Mouse (Mus musculus): Measurements from ENCODE around the gene Slc16a9.
"Not testable (repeated sequence)": the region's sequence is repeated elsewhere in the genome, so short reads cannot be mapped to it uniquely, and the experiment has no call there.

Gene Slc16a9

DNA sequence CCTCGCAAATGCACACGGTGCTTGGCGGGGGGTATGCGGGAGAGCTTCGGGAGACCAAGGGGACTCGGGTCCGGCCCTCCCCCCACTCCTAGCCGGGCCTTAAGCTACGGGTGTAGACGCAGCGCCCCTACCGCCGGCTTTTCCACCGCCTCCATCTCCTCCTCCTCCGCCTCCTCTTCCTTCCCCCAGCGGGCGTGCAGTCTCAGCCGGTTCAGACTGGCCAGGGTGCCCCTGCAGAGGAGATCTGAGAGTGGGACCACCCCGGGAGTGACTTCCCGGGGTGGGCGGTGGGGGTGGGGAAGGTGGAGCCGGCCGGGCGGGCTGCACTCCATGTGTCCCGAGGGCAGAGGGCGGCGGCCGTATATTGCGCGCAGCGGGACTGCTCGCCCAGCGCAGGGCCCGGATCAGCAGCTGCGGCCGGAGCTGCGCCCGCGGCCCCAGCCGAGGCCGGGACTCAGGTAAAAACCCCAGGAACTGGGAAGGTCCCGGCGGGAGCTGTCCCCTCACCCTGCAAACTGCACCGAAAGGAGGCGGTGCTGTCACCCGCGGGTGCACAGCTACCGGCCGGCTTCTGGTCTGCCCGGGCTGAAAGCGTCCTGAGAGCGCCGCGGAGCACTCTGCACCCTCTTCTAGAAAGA is at the start of gene Slc16a9:
Slc16a9 (plus strand) TSS at position 180 of the 638 bp plus-strand sequence.
- DNase-seq (ENCODE audit: low spot score in 2 of 2), result no peak

DNA sequence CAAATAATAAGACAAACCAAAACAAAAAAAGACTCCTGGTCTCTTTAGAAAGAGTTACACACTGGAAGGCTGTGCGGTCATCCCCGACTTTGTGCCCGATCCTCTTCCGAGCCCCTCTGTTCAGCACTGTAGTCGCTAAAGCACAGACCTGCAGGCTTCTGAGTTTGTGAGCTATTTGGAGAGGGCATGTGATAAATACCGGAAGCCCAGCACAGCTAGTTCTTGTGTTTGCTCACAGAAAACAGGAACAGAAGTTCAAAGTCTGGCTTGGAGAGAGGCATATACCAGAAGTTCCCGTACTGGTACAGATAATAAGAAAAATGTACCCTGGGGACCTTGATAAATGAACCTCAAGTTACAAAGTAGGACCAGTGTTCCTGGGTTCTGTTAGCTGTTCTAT is 49.6 kb upstream of the Slc16a9 start:
- peak in 1 of 2 experiments; percentile 16 for DNase-seq (ENCODE audit: low spot score in 2 of 2)

DNA sequence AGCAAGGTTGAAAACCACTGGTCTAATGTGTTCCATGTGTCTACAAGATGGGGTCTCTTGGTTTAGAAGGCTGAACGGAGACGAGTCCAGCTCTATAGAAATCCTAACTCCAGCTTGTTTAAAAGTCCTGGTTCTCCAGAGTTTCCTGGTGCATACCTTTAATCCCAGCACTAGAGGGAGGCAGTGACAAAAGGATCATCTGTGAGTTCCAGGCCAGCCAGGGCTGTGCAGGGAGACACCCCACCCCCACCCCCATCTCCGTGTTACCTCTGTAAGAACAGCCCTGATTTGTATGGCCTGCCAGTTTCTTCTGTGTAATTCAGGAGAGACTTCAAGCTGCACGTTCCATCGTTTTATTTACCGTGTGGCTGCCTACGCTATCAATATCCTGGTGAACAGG is 49.1 kb upstream of the Slc16a9 start:
- DNase-seq (ENCODE audit: low spot score in 2 of 2), result no peak

DNA sequence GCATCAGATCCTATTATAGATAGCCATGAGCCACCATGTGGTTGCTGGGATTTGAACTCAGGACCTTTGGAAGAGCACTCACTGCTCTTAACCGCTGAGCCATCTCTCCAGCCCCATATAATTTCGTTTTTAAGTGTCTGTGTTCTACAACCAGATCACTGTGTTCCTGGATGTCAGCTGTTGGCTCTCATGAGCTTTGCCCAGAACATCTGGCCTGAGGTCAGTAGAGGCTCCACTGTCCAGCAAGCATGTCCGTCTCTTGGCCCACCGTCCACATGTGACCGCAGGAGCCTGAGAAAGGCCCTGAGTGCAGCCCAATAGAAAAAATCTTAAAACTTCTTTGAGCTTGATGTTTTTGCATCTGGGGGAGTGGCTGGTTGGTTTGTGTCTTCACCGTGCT is 48.2 kb upstream of the Slc16a9 start:
- DNase-seq (ENCODE audit: low spot score in 2 of 2), result no peak

DNA sequence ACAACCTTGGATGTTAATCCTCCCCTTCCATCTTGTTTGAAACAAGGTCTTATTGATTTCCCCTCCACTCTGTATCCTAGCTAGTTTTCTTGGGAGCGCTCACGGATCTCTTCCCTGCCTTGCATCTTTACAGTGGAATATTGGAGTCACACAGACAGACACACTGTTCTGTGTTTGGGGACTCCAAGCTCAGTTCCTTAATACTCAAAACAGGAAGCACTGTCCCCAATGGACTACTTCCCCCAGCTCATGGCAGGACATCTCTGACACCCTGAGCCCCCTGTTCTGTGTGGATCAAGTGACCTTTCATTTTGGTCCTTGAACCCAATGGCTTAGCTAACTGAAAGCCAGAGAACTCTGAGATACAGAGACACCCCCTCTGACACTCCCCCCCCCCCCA is 47.3 kb upstream of the Slc16a9 start:
- DNase-seq (ENCODE audit: low spot score in 2 of 2), result no peak

DNA sequence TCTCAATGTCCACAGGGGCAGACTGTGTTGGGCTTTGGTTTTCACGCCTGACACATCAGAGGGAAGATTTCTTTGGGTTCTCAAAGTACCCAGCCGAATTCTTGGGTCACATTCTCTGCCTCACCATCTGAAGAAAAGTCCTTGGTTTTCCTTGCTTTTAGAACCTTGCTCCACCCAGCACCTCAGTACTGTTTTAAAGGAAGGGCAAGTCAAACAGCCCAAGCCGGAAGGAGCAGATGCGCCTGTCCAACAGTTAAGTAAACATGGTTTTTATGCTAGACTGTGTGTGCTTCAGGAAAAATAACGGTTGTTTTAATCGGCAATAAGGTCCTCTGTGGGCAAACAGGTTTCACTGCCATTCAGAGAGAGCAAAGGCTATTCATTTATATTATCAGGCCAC is 46.9 kb upstream of the Slc16a9 start:
- no peak for DNase-seq (ENCODE audit: low spot score in 2 of 2)

DNA sequence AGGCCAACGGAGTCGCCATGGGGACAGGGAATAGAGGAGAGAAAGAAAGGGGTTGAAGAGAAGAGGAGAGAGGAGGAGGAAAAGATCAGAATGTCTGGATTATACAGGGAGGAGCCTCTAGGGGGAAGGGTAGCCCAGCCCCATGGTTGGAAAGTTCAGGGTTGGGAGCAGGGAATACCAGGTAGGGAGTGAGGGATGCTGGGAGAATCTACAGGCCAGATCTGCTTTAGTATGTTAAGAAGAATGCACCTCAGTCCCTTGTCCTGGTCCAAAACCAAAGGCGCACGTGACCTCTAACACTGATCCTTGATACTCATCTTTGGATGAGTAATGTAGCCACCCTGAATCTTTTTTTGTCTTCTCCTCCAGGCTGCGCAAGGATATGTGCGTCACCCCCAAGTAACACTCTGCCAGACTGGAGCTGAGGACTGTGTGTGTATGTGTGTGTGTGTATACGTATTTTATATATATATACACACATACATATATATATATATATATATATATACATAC is 45.9 kb upstream of the Slc16a9 start:
- DNase-seq (ENCODE audit: low spot score in 2 of 2), result no peak

DNA sequence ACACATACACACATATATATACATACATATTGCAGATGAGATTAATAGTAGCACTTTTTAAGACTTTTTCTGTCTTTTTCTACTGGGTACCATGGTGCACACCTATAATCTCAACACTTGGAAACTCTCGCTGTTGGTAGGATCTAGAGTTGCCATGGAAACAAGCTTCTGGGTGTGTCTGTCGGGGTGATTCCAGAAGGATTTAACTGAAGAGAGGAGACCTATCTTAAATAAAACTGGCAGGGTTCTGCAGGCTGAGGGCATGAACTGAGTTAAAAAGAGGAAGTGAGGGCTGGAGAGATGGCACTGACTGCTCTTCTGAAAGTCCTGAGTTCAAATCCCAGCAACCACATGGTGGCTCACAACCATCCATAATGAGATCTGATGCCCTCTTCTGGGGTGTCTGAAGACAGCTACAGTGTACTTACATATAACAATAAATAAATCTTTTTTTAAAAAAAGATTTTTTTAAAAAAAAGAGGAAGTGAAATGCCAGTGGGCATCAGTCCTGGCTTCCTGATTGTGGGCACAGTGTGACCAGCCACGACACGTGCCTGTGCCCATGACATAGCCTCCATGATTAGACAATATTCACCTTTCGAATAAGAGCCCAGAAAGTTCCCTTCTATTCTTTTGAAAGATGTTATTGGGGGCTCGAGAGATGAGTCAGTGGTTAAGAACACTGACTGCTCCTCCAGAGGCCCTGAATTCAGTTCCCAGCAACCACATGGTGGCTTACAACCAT is 45.3 kb upstream of the Slc16a9 start:
- peak in 1 of 2 experiments; percentile 33 for DNase-seq (ENCODE audit: low spot score in 2 of 2)

DNA sequence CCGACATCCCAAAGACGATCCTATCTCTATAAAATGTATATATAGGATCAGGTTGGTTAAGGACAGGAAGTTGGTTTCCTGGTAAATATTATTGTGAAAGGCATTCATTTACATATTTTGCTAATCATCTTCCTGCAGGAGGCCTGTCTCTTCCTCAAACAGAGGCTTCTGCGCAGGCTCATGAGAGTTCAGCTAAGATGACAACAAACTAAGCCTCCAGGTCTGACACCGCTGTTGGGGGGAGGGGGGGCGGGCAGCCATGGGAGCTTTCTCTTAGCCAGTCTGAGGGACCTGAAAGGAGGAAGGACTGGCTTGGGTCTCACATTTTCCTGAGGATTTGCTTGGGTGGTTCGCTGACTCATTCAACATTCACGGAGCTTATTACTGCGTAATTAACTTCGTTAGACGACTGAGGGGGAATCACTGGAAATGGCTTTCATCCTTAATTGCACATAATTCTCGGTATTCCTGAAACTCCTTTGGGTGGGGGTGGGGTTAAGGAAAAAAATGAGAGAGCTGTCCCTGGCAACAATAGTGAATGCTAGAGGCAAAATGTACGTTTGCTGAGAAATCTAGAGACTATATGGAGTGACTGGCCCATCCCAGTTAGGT is 43.9 kb upstream of the Slc16a9 start:
- DNase-seq (ENCODE audit: low spot score in 2 of 2), result no peak

DNA sequence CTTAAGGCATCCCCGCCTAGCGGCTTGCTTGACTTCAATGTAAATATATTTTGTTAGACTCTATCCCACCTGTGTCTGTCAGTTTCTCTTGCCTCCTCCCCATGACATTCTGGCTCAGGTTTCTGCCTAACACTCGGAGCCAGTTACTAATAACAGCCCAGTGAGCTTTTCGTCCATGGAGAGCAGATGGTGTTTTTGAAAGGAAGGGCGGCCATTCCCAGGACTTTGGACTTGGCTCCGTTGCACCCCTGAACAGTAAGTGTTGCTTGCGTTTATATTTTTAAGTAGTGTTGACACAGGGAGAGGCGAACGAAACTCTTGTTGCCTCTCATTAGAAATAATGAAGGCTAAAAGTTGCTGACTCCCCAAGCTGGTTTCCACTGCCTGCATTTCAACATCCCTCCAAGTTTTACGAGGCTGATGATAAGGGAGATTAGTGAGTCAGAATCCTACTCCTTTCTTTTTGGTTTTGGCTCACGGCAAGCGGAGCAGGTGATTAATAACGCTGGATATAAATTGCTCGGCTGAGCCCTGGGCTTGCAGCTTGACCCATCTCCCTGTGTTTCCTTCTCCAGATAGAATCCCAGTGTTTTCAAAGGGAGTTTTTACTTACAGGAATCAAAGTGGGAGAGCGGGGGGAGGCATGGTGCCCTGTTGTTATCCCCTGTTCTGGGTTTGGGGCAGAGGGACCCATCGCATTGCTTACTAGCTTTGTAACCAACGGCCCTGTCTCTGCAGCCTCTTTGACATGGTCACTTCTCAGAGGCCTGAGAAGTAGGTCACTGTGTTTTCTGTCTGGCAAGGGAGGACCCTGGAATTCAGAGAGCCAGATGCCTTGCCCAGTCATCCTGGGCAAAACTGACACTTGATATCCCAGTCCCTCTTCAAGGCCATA is 40.1 kb upstream of the Slc16a9 start, which contains the start of gene Mrln:
Mrln (plus strand) TSS at position 160 of the 895 bp plus-strand sequence.
- no peak for DNase-seq (ENCODE audit: low spot score in 2 of 2)

DNA sequence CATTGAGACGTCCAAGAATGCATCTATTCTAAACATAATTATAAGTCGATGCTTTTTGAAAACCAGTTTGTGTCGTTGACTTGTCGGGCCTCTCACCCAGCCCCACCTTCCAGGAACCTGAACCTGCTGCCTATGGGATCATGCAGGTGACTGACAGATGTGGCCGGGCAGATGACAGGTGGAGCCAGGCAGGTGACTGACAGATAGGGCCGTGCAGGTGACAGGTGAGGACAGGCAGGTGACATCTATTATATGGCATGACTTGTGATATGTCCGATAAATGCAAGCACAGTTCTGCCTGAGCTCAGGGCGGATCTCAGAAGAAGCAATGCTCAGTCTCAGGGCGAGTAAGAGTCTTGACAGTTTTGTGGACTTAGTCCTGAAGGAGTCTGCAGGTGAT is 33.6 kb upstream of the Slc16a9 start:
- DNase-seq (ENCODE audit: low spot score in 2 of 2), result no peak

DNA sequence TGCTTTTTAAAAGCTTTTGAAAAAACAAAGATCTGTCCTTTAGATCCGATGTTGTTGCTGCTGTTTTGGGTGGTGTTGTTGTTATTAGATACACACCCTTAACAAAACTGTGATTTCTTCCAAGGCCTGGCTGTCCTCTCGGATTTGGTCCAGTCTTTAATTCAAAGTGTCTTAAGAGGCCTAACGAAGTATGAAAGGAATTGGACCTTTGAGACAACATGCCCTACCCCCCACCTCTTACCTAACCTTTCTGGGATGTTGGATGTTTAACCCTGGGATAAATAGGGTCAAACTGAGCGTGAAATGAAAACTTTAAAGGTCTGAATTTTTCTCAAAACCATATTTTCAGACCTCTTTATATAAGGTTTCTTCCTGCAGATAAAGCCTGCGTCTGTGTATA is 23.9 kb upstream of the Slc16a9 start:
- DNase-seq (ENCODE audit: low spot score in 2 of 2), result no peak

DNA sequence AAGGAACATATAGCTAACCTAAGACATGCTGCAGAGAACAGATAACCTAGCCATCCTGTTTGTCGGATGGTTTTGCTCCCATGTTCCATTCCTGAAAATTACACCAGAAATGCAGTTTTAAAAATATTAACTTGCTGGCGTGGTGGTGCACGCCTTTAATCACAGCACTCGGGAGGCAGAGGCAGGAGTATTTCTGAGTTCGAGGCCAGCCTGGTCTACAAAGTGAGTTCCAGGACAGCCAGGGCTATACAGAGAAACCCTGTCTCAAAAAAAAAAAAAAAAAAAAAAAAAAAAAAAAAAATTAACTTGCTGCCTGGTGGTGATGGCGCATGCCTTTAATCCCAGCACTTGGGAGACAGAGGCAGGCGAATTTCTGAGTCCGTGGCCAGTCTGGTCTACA is 22.7 kb upstream of the Slc16a9 start:
- not testable (repeated sequence) for DNase-seq (ENCODE audit: low spot score in 2 of 2)

DNA sequence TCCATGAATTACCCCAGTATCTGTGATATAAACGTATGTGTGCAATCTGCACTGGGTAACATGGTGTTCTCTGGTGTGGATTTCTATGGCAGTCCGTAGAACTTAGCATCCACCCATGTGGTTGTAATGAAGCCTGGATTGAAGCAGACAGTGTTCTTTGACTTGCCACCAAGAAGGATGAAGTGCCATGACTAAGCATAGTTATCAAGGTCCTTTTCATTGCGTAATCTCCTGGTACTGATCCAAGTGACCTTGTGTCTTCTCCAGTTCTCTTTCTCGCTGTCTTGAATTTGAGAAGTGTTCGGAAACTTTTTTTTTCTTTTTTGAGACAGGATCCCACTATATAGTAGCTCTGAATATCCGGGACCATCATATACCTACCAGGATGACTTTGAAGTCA is 20.3 kb upstream of the Slc16a9 start:
- DNase-seq (ENCODE audit: low spot score in 2 of 2), result no peak

DNA sequence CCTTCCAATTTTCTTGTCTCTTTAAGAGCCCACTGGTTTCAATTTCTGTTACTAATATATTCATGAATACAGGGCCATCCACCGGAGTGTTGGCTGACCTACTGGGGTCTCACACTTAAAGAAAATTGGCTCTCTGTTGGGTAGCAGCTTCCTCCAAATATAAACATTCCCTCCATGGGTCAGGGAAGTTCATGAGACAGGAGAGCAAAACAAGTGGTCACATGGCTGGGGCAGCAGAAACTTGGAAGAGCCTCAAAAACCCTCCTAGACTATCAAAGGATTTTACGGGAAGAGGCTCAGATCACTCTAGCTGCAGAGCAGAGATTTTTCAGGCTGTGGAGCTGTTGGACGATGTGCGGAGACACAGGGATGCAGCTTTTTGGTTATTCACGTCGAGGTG is 19.1 kb upstream of the Slc16a9 start:
- DNase-seq (ENCODE audit: low spot score in 2 of 2), result no peak

DNA sequence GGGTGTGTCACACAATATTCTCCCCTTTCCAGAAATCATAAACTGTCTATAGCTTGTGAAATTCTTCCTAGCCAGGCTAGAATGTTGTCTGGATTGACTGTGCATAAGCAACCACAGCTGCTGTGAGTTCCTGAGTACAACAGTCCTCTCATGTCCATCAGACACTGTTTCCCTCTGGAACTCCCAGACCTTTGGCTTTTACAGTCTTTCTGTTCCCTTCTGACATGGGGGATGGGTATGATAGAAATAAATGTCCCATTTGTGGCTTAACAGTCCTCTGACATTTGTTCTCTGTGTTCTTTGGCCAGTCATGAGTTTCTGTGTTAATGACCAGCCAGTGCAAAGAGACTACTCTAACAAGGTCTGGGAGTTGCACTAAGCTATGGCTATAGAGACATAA is 18.3 kb upstream of the Slc16a9 start:
- DNase-seq (ENCODE audit: low spot score in 2 of 2), result no peak

DNA sequence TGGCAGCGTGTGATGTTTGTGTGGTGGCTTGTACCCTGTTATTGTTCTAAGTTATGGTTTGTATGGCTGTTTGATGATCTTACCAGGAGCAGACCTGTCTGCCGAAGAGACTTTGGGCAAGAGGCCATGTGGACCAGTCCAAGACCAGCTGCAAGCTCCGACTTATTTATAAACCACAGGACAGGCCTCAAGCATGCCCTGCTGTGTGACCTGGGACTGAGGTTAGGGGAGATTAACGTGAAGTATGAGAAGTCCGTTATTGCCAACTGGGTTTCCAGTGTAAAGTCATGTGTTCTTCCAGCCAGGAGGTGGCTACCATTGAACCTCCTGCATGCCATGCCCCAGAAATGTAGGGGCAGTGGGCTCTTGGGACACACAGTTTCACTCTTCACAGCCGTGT is 14.5 kb upstream of the Slc16a9 start:
- no peak for DNase-seq (ENCODE audit: low spot score in 2 of 2)

DNA sequence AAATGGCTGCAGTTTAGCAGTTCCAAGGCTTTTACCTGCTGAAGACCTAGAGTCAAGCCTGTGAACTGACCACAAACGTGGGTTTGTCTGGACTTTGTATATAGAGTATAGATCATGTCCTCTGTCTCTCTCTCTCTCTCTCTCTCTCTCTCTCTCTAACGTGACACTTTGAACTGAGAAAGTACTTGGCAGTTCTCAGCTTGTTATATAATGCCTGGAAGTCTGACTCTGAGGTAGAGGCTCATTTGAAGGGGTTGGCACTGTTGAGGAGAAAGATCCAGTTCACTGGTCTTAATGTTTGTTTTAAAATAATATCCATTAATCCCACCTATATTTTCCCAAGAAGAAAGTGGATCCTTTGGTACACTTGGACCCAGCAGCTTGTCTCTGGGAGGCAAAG is 7.0 kb upstream of the Slc16a9 start:
- no peak for DNase-seq (ENCODE audit: low spot score in 2 of 2)

DNA sequence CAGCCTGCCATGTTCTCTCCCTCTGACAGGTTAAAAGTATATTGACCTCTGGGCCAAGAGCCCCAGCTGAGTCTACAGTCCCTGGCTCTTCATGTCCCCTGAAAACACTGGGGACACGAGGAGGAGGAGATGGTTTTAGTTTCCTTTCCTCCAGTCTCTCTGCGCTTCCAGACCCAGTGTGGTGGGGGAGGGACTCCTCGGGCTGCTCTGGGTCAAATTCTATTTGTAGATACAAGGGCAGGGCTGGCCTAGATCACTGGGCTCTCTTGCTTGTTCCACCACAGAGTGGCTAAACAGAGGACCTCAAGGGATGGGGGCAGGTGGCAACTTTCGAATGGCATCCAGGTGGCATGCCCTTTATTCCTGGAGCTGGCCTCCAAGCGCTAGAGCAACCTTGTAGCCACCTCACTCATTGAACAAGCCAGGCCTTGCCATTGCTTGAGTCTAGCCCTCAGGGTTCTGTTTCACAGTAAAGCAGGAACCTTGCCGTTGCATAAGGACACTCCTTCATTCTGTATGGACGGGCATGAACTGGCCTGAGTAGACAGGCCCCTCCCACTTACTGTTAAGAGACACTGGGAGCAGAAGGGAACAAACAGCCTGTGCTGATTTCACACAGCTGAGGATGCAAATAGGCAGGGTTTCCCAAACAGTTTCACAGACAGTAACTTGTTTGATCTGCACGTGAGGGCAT is 2.0 kb upstream of the Slc16a9 start:
- no peak for DNase-seq (ENCODE audit: low spot score in 2 of 2)

DNA sequence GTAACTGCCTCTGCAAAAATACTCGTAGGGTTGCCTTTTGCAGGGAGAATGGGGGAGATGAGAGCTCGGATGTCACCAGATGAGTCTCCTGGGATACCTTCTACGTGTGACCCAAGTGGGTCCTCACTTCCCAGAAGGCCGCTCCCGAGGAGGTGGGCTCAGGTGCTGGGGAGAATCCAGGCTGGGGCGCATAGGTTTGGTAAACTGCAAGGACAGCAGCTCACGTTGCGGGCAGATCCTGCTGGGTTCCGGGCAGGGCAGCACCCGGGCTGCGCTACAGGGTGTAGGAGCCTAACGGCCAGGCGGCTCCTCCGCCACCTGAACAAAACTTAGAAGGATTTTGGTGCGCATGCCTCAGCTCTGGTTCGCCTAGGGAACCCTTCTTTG is 652 bp downstream of the Slc16a9 start:
- DNase-seq (ENCODE audit: low spot score in 2 of 2), result no peak

DNA sequence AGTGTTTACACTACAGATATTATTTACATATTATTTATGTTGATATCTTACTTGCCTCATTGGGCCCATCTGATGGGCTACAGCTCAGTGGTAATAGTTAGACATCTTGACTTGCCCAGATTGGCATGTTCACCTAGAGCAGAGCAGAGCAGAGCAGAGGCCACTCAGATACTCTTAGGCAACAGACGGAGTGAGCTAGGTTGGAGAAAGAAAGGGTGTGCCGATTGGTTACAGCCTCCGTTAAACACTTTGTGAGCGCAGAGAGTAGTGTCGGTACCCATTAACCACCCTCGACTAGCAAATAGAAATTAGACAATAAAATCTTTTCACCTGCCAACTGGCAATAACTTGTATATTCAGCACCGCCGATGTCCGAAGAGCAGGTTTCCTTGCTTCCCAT is 1.2 kb downstream of the Slc16a9 start:
- DNase-seq (ENCODE audit: low spot score in 2 of 2), result no peak

Measured in natural killer cell, adult 2 months (primary cell).